Mouse (Mus musculus) G1E (cell line): Measurements from ENCODE around the gene 2310057N15Rik.

Source experiments
- CTCF ChIP-seq: IDR thresholded peaks from 2 replicates; pipeline ENCODE4 v1.5.1; 2012; ENCODE audit warnings: low read depth, low read length, inconsistent platforms, mixed read lengths
- GATA1 ChIP-seq: IDR thresholded peaks from 2 replicates; pipeline ENCODE4 v1.6.1; 2012; ENCODE audit warnings: borderline replicate concordance, low read length, inconsistent platforms, mixed read lengths
- TAL1 ChIP-seq: conservative IDR thresholded peaks from 2 replicates; pipeline ENCODE4 v1.6.1; 2012; ENCODE audit warnings: low read depth, low read length, inconsistent platforms, mixed read lengths

- TF ChIP-seq CTCF: no peak
- TF ChIP-seq GATA1: no peak
- no peak for TF ChIP-seq TAL1
These were observed at the start of gene 2310057N15Rik for GRCm38 (mm10) chr16:88774106-88774505.
